Mouse (Mus musculus): Measurements from ENCODE around the gene Rnaseh2a. TPM values are rescaled to one million over a fixed set of nuclear protein-coding genes. Genes with fewer than 3 reads are reported as not detected.

The Rnaseh2a gene
- polyA plus RNA-seq (2012), result 323 and 329 TPM in 2 replicates

GRCm38 (mm10) chr8:84969241-84970134 is at the start of gene Rnaseh2a, which contains the start of the genes Gm49661 and Prdx2:
Gene Rnaseh2a, minus strand, starts transcription at chr8:84969767.
Gene Gm49661, minus strand, starts transcription at chr8:84969433.
Gene Prdx2, plus strand, starts transcription at chr8:84969587.

GRCm38 (mm10) chr8:85014431-85014830 is 44.9 kb upstream of the Rnaseh2a start, which contains the start of gene Best2:
Gene Best2, minus strand, starts transcription at chr8:85014531.

DNA sequence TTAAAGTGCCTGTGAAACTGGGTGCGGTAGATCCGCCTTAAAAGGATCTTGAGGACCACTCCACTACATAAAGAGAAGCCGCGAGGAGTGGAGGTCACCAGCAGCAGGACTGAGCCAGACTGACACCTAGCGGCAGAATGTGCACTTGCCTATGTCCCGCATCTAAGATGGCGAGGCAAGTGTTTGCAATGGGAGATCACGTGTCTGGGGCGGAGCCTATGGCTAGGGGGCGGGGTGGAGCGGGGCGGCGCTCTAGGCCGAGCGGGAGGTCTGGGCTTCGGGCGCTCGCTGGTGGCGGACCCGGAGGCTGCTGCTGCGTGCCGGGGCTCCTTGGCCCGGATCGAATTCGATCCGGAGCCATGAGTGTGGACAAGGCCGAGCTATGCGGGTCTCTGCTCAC is 20.8 kb upstream of the Rnaseh2a start, which contains the start of gene Hook2:
Gene Hook2, plus strand, starts transcription at position 255 of the 400 bp plus-strand sequence.

GRCm38 (mm10) chr8:84978248-84978940 is 8.8 kb upstream of the Rnaseh2a start, which contains the start of gene Junb:
Gene Junb, minus strand, starts transcription at chr8:84978718.

GRCm38 (mm10) chr8:84946528-84947240 is 22.9 kb downstream of the Rnaseh2a start, which contains the start of gene Rtbdn:
Gene Rtbdn, plus strand, starts transcription at chr8:84946991.

GRCm38 (mm10) chr8:84936962-84937546 is 32.5 kb downstream of the Rnaseh2a start, which contains the start of gene Mast1:
Gene Mast1, minus strand, starts transcription at chr8:84937359.

DNA sequence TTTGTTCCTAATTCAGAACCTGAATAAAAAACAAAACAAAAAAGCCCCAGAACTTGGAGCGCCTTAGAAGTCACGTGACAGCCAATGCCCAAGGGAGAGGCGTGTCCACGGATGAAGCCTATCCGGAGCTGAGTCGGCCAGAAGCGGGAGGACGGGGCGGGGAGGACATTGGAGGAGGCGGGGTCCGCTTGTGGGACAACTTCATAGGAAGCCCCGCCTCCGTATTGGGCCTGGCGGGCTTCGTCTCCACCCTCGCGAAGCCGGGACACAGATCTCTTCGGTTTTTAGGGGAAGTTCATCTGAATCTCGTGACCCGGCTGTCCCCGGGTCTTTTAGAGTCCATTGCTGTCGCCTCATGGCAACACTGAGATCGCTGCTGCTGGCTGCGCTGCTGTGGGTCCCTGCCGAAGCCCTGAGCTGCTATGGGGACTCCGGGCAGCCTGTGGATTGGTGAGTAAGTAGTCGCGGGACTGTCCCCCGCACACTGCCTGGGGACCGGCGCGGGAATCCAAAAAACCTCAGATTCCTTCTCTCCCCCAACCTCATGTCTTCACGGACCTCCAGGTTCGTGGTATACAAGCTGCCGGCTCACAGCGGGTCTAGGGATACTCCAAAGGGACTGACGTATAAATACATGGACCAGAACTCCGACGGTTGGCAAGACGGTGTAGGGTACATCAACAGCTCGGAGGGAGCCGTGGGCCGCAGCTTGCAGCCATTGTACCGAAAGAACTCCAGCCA is 61.0 kb downstream of the Rnaseh2a start, which contains the start of gene Dnase2a:
Gene Dnase2a, plus strand, starts transcription at position 140 of the 741 bp plus-strand sequence.

Other genes starting within 250 kb of the Rnaseh2a start
- gene G430095P16Rik, start 246.8 kb downstream of the Rnaseh2a start, polyA plus RNA-seq (2012), result 20.6 and 27.4 TPM in 2 replicates
- 112 and 143 TPM in 2 replicates for gene Nfix, start 169.4 kb downstream of the Rnaseh2a start, polyA plus RNA-seq (2012)
- gene Dand5, start 146.9 kb downstream of the Rnaseh2a start, polyA plus RNA-seq (2012), result 2.3 and 2.4 TPM in 2 replicates
- 136 and 145 TPM in 2 replicates for gene Gadd45gip1, start 138.2 kb downstream of the Rnaseh2a start, polyA plus RNA-seq (2012)
- gene Rad23a, start 129.1 kb downstream of the Rnaseh2a start, polyA plus RNA-seq (2012), result 315 and 332 TPM in 2 replicates
- gene Calr, start 122.8 kb downstream of the Rnaseh2a start, polyA plus RNA-seq (2012), result 878 and 1,229 TPM in 2 replicates
- 121 and 135 TPM in 2 replicates for gene Farsa, start 112.8 kb downstream of the Rnaseh2a start, polyA plus RNA-seq (2012)
- 155 and 182 TPM in 2 replicates for gene Syce2, start 97.7 kb downstream of the Rnaseh2a start, polyA plus RNA-seq (2012)
- gene Gcdh, start 75.8 kb downstream of the Rnaseh2a start, polyA plus RNA-seq (2012), result 52.8 and 57.4 TPM in 2 replicates
- gene Klf1, start 67.8 kb downstream of the Rnaseh2a start, polyA plus RNA-seq (2012), result 122 and 124 TPM in 2 replicates
- gene Dnase2a, start 61.2 kb downstream of the Rnaseh2a start, polyA plus RNA-seq (2012), result 34.2 and 54.0 TPM in 2 replicates
- gene Mast1, start 32.4 kb downstream of the Rnaseh2a start, polyA plus RNA-seq (2012), result 0.03 and 0.19 TPM in 2 replicates
- gene Rtbdn, start 22.8 kb downstream of the Rnaseh2a start, polyA plus RNA-seq (2012), result not detected in 2 replicates
- not detected in 2 replicates for gene Gm49661, start 334 bp downstream of the Rnaseh2a start, polyA plus RNA-seq (2012)
- gene Prdx2, start 180 bp downstream of the Rnaseh2a start, polyA plus RNA-seq (2012), result 79.0 and 82.7 TPM in 2 replicates
- 1,314 and 1,326 TPM in 2 replicates for gene Junb, start 9.0 kb upstream of the Rnaseh2a start, polyA plus RNA-seq (2012)
- gene Hook2, start 20.8 kb upstream of the Rnaseh2a start, polyA plus RNA-seq (2012), result 22.8 and 26.7 TPM in 2 replicates
- gene Best2, start 44.8 kb upstream of the Rnaseh2a start, polyA plus RNA-seq (2012), result 0.02 TPM in 1 of 2 replicates, not detected in the other
- gene Asna1, start 55.5 kb upstream of the Rnaseh2a start, polyA plus RNA-seq (2012), result 87.9 and 91.1 TPM in 2 replicates
- gene Trir, start 57.1 kb upstream of the Rnaseh2a start, polyA plus RNA-seq (2012), result 350 and 408 TPM in 2 replicates
- gene Tnpo2, start 67.1 kb upstream of the Rnaseh2a start, polyA plus RNA-seq (2012), result 11.7 and 13.9 TPM in 2 replicates
- 19.4 and 20.4 TPM in 2 replicates for gene Fbxw9, start 90.3 kb upstream of the Rnaseh2a start, polyA plus RNA-seq (2012)
- 0.30 and 0.79 TPM in 2 replicates for gene Gm5741, start 98.2 kb upstream of the Rnaseh2a start, polyA plus RNA-seq (2012)
- 45.6 and 47.8 TPM in 2 replicates for gene Dhps, start 102.0 kb upstream of the Rnaseh2a start, polyA plus RNA-seq (2012)
- gene Wdr83os, start 111.0 kb upstream of the Rnaseh2a start, polyA plus RNA-seq (2012), result 15.9 and 19.7 TPM in 2 replicates
- gene Wdr83, start 111.5 kb upstream of the Rnaseh2a start, polyA plus RNA-seq (2012), result 28.6 and 36.6 TPM in 2 replicates
- 34.4 and 41.1 TPM in 2 replicates for gene Man2b1, start 113.5 kb upstream of the Rnaseh2a start, polyA plus RNA-seq (2012)
- not detected in 2 replicates for gene Zfp791, start 153.3 kb upstream of the Rnaseh2a start, polyA plus RNA-seq (2012)
- not detected in 2 replicates for gene Cks1brt, start 182.2 kb upstream of the Rnaseh2a start, polyA plus RNA-seq (2012)